Mouse (Mus musculus) E14TG2a.4 (cell line): ENCODE measurements at regions not wholly inside any gene's neighbourhood (a gene's known extent, or its start where the extent isn't known, plus 50 kb on each side); places are given as distances from the start of the nearest gene placed in this dataset.

Source experiments
- H3K27me3 ChIP-seq: 2 replicates; pipeline ENCODE4 v1.6.1; 2014; ENCODE audit warnings: low read length, control low read depth; ENCODE audit not compliant: insufficient read depth
- H3K36me3 ChIP-seq: 2 replicates; pipeline ENCODE4 v1.6.1; 2014; ENCODE audit warnings: low read length, control low read depth; ENCODE audit not compliant: insufficient read depth
- H3K4me1 ChIP-seq: replicated peaks from 2 replicates; pipeline ENCODE4 v1.6.1; 2014; ENCODE audit warnings: low read depth, low read length, control low read depth
- H3K4me3 ChIP-seq: replicated peaks from 2 replicates; pipeline ENCODE4 v1.5.1; 2014; ENCODE audit warnings: mild to moderate bottlenecking, low read length
- H3K9me3 ChIP-seq: 2 replicates; pipeline ENCODE4 v1.6.1; 2014; ENCODE audit warnings: low read length, control low read depth
- CTCF ChIP-seq: conservative IDR thresholded peaks from 2 replicates; pipeline ENCODE4 v1.5.1; 2014; ENCODE audit warnings: low read length
- NANOG ChIP-seq: IDR thresholded peaks from 2 replicates; pipeline ENCODE4 v1.6.1; 2014; ENCODE audit warnings: borderline replicate concordance, low read length, mixed read lengths
- POU5F1 ChIP-seq: IDR thresholded peaks from 2 replicates; pipeline ENCODE4 v1.6.1; 2014; ENCODE audit warnings: low read length, borderline replicate concordance

GRCm38 (mm10) chr8:42043526-42043925 lies 626.7 kb upstream of the Frg1 start:
- no peaks in the 10 kb centered on the region for H3K9me3 ChIP-seq
- TF ChIP-seq NANOG = no peak
- no peak for TF ChIP-seq POU5F1
- no peak for TF ChIP-seq CTCF
- no peaks in the 10 kb centered on the region for H3K4me1 ChIP-seq
- no peaks in the 10 kb centered on the region for H3K27me3 ChIP-seq
- H3K36me3 ChIP-seq = no peaks in the 10 kb centered on the region
- H3K4me3 ChIP-seq = no peak overlapping the region

GRCm38 (mm10) chr8:42039245-42039644 lies 622.4 kb upstream of the Frg1 start:
- Histone ChIP-seq H3K9me3 (no peaks in the 10 kb centered on the region), H3K27me3 (no peaks in the 10 kb centered on the region), H3K36me3 (no peaks in the 10 kb centered on the region), H3K4me3 (no peak overlapping the region), H3K4me1 (no peaks in the 10 kb centered on the region)
- TF ChIP-seq POU5F1 (no peak), NANOG (no peak)

- H3K9me3 ChIP-seq = no peaks in the 10 kb centered on the region
- H3K4me1 ChIP-seq = no peaks in the 10 kb centered on the region
- H3K36me3 ChIP-seq = no peaks in the 10 kb centered on the region
- H3K27me3 ChIP-seq = no peaks in the 10 kb centered on the region
- TF ChIP-seq NANOG = no peak
- TF ChIP-seq POU5F1 = no peak
- no peak for TF ChIP-seq CTCF
- H3K4me3 ChIP-seq = no peak overlapping the region
Measured at GRCm38 (mm10) chr8:42026934-42027333, 610.1 kb upstream of the Frg1 start.

- no peak for TF ChIP-seq POU5F1
- no peak for TF ChIP-seq NANOG
- TF ChIP-seq CTCF = no peak
- Histone ChIP-seq H3K36me3 (no peaks in the 10 kb centered on the region), H3K4me3 (no peak overlapping the region), H3K4me1 (no peaks in the 10 kb centered on the region), H3K9me3 (no peaks in the 10 kb centered on the region), H3K27me3 (no peaks in the 10 kb centered on the region)
Measured at GRCm38 (mm10) chr8:42017786-42018185, 600.9 kb upstream of the Frg1 start.

- H3K27me3 ChIP-seq = no peaks in the 10 kb centered on the region
- no peaks in the 10 kb centered on the region for H3K4me1 ChIP-seq
- H3K4me3 ChIP-seq = no peak overlapping the region
- no peak for TF ChIP-seq CTCF
- TF ChIP-seq POU5F1 = no peak
- TF ChIP-seq NANOG = no peak
- H3K9me3 ChIP-seq = no peaks in the 10 kb centered on the region
- no peaks in the 10 kb centered on the region for H3K36me3 ChIP-seq
Measured at GRCm38 (mm10) chr8:42003170-42003569, 586.3 kb upstream of the Frg1 start.

GRCm38 (mm10) chr8:41989040-41989501 lies 572.2 kb upstream of the Frg1 start:
- no peaks in the 10 kb centered on the region for H3K27me3 ChIP-seq
- no peaks in the 10 kb centered on the region for H3K4me1 ChIP-seq
- H3K36me3 ChIP-seq = no peaks in the 10 kb centered on the region
- TF ChIP-seq NANOG (no peak), POU5F1 (no peak), CTCF (no peak)
- H3K9me3 ChIP-seq = no peaks in the 10 kb centered on the region; the same call in 1 of the 2 replicates
- H3K4me3 ChIP-seq = no peak overlapping the region

- Histone ChIP-seq H3K27me3 (no peaks in the 10 kb centered on the region), H3K4me3 (no peak overlapping the region), H3K9me3 (no peaks in the 10 kb centered on the region; the same call in 1 of the 2 replicates), H3K36me3 (no peaks in the 10 kb centered on the region), H3K4me1 (no peaks in the 10 kb centered on the region)
- TF ChIP-seq CTCF (no peak), POU5F1 (no peak), NANOG (no peak)
Measured at GRCm38 (mm10) chr8:41988216-41988615, 571.3 kb upstream of the Frg1 start.

GRCm38 (mm10) chr8:41987417-41987816 lies 570.5 kb upstream of the Frg1 start:
- H3K9me3 ChIP-seq = no peaks in the 10 kb centered on the region; the same call in 1 of the 2 replicates
- TF ChIP-seq CTCF = no peak
- no peak for TF ChIP-seq NANOG
- no peaks in the 10 kb centered on the region for H3K27me3 ChIP-seq
- H3K4me3 ChIP-seq = no peak overlapping the region
- H3K4me1 ChIP-seq = no peaks in the 10 kb centered on the region
- H3K36me3 ChIP-seq = no peaks in the 10 kb centered on the region

GRCm38 (mm10) chr8:41972416-41972815 lies 555.5 kb upstream of the Frg1 start:
- Histone ChIP-seq H3K9me3 (no peaks in the 10 kb centered on the region), H3K4me3 (no peak overlapping the region), H3K36me3 (no peaks in the 10 kb centered on the region), H3K27me3 (no peaks in the 10 kb centered on the region), H3K4me1 (no peaks in the 10 kb centered on the region)
- no peak for TF ChIP-seq POU5F1
- TF ChIP-seq NANOG = no peak
- TF ChIP-seq CTCF = no peak
